Mouse (Mus musculus) forebrain, embryonic 10.5 days (tissue): ENCODE measurements around the gene Rnls. TPM values are rescaled to one million over a fixed set of nuclear protein-coding genes. Genes with fewer than 3 reads are reported as not detected.

Experiments
- DNase-seq: peaks from one replicate; pipeline ENCODE4 v3.0.0-alpha.2; 2017; ENCODE audit warnings: low spot score; ENCODE audit errors: extremely low spot score
- H3K27ac ChIP-seq: fragments of 300-500 bp; sonication (generic); 2 replicates; pipeline ENCODE4 v1.5.1; 2016; ENCODE audit warnings: mild to moderate bottlenecking
- H3K27me3 ChIP-seq: fragments of 300-500 bp; sonication (generic); 2 replicates; pipeline ENCODE4 v1.6.1; 2016; ENCODE audit warnings: mild to moderate bottlenecking; ENCODE audit not compliant: poor library complexity, severe bottlenecking
- H3K36me3 ChIP-seq: fragments of 300-500 bp; sonication (generic); replicated peaks from 2 replicates; pipeline ENCODE4 v1.6.1; 2016; ENCODE audit warnings: mild to moderate bottlenecking, moderate library complexity
- H3K4me1 ChIP-seq: fragments of 300-500 bp; sonication (generic); 2 replicates; pipeline ENCODE4 v1.6.1; 2016
- H3K4me3 ChIP-seq: fragments of 300-500 bp; sonication (generic); 2 replicates; pipeline ENCODE4 v1.5.1; 2016; ENCODE audit warnings: mild to moderate bottlenecking, moderate library complexity
- H3K9me3 ChIP-seq: fragments of 300-500 bp; sonication (generic); 2 replicates; pipeline ENCODE4 v1.6.1; 2016; ENCODE audit warnings: mild to moderate bottlenecking, moderate library complexity
- WGBS: fragments of 180-500 bp; shearing (Covaris S2); methylation state at CpG from one replicate; pipeline ENCODE4 v1.1.7; 2016; 5-methylcytosine and 5-hydroxymethylcytosine counted together
- polyA plus RNA-seq: library from polyadenylated mRNA; unstranded; fragments of >200 nt; fragmentation: Nextera tagmentation; extraction: Ambion mirVana; gene quantifications from 2 replicates; pipeline ENCODE4 v1.2.1, GENCODE M21; 2016

Gene Rnls
- polyA plus RNA-seq, 1 experiment from 2014 or later: 6.9 TPM

DNA sequence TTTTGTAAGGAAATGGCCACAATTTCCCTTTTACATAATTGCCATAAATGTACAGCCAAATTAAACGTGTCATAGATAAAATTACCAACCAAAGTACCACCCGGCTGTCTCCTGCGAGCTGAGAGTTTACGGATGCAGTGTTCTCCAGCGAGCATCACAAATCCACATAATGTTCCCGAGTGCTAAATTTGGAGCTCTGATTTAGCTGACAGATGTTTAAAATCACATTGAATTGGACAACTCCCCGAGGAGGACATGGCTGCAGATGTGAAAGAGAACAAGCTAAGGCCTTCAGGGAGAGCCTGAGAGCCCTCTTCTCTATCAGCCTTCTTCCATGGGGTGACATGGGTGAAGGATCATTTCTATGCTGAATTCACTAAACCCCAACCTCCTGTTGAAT lies 278.3 kb downstream of the Rnls start:
- Histone ChIP-seq H3K27me3 (no peaks in the 10 kb centered on the region), H3K27ac (no peak overlapping the region), H3K4me1 (peaks cover 11% of the 10 kb centered on the region; the same call in 1 of the 2 replicates), H3K9me3 (no peaks in the 10 kb centered on the region), H3K36me3 (no peaks in the 10 kb centered on the region), H3K4me3 (no peak overlapping the region)
- DNase-seq: no peak
- 86% methylated on average over 7 of the region's 7 CpGs for WGBS

DNA sequence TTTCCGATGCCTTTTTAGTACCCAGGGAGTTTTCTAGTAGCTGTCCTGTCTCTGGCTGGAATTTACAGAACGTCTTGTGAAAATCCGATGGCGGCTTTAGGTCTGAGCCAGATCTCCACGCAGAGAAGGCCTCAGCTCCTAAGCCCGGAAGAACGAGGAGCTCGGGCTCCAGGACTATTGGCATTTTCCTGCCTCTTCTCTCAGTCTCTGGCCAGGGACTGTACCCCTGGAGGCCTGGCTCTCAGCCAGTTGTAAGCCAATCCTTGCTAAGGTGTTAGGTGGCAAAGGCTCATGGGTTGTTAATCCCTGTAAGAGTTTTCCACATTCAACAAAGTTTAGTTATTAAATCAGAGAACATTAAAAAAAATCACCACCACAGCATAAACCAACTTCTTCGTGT lies 281.7 kb downstream of the Rnls start:
- H3K27me3 ChIP-seq: no peaks in the 10 kb centered on the region
- H3K4me1 ChIP-seq: peaks cover 11% of the 10 kb centered on the region; the same call in 1 of the 2 replicates
- no peaks in the 10 kb centered on the region for H3K36me3 ChIP-seq
- H3K9me3 ChIP-seq: no peaks in the 10 kb centered on the region
- H3K4me3 ChIP-seq: no peak overlapping the region
- WGBS: 90% methylated on average over 9 of the region's 9 CpGs
- H3K27ac ChIP-seq: no peak overlapping the region
- DNase-seq: no peak

DNA sequence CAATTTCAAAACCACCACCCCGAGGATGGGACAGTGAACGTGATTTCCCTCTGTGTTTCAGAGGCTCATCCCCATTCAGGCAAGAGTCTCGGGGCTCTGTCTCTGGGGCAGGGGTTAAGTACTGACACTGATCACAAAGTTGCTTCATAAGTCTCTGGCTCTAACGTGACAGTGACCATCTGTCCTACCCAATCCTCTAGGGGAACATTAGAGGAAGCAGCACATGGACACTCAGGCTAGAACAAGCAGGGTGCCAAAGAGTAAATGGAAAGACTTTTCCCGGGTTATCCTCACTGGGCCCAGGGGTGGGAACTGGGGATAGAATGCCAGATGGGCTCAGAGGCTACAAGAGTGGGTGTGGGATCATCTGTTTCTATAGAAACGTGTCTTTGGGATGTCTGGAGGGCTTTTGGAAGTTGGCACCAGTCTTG lies 282.1 kb downstream of the Rnls start:
- Histone ChIP-seq H3K36me3 (no peaks in the 10 kb centered on the region), H3K4me1 (peaks cover 11% of the 10 kb centered on the region; the same call in 1 of the 2 replicates), H3K27ac (no peak overlapping the region), H3K27me3 (no peaks in the 10 kb centered on the region), H3K9me3 (no peaks in the 10 kb centered on the region), H3K4me3 (no peak overlapping the region)
- WGBS: 71% methylated on average over 6 of the region's 6 CpGs
- no peak for DNase-seq

DNA sequence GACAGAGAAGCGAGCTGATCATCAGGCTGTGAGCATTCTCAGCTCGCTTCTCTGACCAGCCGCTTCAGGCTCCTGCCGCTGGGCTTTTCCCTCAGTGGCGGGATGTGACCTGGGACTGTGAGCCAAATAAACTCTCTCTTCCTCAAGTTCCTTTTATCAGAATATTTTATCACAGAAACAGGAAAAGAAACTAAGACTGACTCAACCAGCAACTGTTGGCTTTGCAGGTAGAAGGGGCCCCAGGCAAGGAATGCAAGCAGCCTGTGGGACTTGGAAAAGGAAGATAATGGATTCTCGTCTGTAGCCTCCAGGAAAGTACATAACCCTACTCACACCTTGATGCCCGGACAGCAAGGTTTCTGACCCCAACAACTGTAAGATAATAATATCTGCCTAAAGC lies 283.0 kb downstream of the Rnls start:
- 85% methylated on average over 7 of the region's 7 CpGs for WGBS
- peaks cover 11% of the 10 kb centered on the region; the same call in 1 of the 2 replicates for H3K4me1 ChIP-seq
- no peaks in the 10 kb centered on the region for H3K27me3 ChIP-seq
- H3K36me3 ChIP-seq: no peaks in the 10 kb centered on the region
- no peaks in the 10 kb centered on the region for H3K9me3 ChIP-seq
- H3K4me3 ChIP-seq: no peak overlapping the region
- DNase-seq: no peak
- no peak overlapping the region for H3K27ac ChIP-seq

DNA sequence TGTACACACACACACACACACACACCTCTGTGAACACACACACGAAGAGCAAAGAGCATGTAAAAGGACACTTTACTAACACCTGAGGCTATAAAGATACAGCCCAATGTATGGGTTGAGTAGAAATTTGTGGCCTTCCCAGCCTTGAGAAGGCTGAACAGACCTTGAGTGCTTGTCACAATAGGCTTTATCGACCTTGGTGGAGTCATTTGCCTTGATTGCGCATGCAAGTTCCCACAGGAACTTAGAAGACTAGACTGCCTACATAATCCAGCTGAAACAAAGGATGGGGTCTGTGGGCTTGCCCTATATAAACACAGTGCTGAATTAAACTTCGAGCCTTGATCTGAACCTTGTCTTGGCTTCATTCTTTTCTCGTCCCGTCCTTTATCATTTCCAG lies 288.2 kb downstream of the Rnls start:
- no peak overlapping the region for H3K4me3 ChIP-seq
- no peaks in the 10 kb centered on the region for H3K27me3 ChIP-seq
- H3K36me3 ChIP-seq: no peaks in the 10 kb centered on the region
- WGBS: 92% methylated on average over 6 of the region's 6 CpGs
- peaks cover 40% of the 10 kb centered on the region for H3K4me1 ChIP-seq
- no peak for DNase-seq
- H3K9me3 ChIP-seq: no peaks in the 10 kb centered on the region
- H3K27ac ChIP-seq: no peak overlapping the region

DNA sequence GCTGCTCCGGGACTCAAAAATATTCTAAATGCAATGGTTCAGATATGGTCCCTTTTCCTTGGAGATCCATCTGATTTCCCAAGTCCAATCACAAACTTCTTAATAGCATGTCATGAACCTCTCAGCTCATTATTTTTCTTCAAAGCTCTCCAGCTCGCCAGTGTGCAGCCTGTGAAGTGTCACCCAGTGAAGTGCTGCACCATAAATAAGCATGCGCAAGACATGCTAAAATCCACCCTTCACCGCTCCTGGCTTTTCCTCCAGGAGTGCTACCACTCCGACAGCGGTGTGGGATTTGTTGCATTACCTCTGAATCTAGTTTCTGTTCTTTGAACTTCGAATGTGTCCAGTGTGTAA lies 289.3 kb downstream of the Rnls start:
- Histone ChIP-seq H3K4me1 (peaks cover 50% of the 10 kb centered on the region), H3K36me3 (no peaks in the 10 kb centered on the region), H3K9me3 (no peaks in the 10 kb centered on the region), H3K27me3 (no peaks in the 10 kb centered on the region), H3K27ac (no peak overlapping the region), H3K4me3 (no peak overlapping the region)
- 91% methylated on average over 7 of the region's 7 CpGs for WGBS
- DNase-seq: no peak

DNA sequence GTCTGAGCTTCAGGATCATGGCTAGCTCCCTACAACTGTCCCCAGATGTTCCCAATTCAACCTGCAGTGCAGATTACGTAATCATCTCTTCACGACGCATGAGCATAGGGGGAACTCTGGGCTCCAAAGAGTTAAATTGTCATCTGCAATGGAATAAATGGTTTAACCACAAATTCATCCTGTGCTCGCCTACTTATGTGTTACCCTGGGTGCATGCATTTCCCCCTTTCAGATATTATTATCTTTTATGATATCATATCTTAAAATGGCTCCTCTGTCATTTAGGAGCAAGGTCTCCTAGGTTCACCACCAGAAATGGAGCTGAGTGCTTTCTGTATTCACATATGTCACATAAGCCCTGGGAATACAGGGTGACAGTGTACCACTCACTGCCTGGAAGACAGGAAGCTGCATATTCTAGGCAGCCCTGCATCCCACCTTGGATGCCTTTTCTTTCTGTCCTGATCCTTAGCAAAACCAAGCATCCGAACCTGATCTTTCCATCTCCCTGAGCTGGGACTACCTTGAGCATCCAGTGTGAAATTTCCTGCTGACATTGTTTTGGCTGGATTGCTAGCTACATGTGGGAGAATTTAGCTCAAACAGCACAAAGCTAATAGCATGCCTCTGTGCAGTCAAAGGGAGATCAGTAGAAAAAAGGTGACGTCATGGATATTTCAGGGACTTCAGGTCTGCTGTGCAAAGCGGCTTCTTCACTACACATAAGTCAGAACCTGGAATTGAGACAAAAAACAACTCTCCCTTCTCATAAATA lies 289.9 kb downstream of the Rnls start:
- Histone ChIP-seq H3K4me1 (peaks cover 53% of the 10 kb centered on the region), H3K27me3 (no peaks in the 10 kb centered on the region), H3K4me3 (no peak overlapping the region), H3K36me3 (no peaks in the 10 kb centered on the region), H3K27ac (no peak overlapping the region), H3K9me3 (no peaks in the 10 kb centered on the region)
- WGBS: 74% methylated on average over 7 of the region's 7 CpGs
- no peak for DNase-seq

DNA sequence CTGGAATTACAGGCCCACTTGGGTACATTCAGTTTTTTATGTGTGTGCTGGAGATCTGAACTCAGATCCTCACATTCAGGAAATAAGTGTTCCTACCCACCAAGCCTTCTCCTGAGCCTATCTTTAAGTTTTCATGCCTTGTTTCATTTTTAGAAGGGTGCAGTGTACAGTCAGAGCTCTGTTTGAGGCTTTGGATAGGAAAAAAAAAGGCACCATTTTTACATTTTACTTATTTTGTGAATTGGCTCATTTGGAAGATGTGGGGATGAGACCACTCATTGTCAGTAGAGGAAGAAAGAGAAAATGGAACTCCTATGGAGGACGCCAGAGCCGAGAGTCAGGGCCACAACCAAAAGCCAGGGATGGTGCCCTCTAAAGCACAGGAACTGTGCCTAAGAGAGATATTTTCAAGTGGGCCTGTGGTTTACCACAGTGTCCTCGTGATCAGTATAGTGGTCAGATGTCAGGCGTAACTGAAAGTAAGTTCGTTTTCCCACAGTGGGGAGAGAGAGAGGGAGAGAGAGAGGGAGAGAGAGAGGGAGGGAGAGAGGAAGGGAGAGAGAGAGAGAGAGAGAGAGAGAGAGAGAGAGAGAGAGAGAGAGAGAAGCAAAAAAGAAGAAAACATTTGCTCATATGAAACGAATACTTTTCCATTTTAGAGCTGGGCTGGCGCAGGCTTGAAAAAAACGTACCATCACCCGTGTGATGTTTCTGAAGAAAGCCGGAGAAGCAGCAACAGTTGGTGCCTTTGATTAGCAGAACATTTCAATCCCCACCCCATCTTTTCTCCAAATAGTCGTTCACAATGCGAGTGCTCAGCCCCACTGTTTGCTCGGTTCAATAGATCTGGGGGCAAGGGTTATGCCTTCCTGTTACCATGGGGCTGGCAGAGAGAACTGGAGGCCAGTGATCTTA lies 290.7 kb downstream of the Rnls start:
- DNase-seq: no peak
- Histone ChIP-seq H3K4me1 (peaks cover 53% of the 10 kb centered on the region), H3K27me3 (no peaks in the 10 kb centered on the region), H3K9me3 (no peaks in the 10 kb centered on the region), H3K4me3 (no peak overlapping the region), H3K27ac (0 out of 2 replicates have a peak overlapping the region, but pooled peaks have one; percentile 25), H3K36me3 (no peaks in the 10 kb centered on the region)
- WGBS: 59% methylated on average over 13 of the region's 13 CpGs

DNA sequence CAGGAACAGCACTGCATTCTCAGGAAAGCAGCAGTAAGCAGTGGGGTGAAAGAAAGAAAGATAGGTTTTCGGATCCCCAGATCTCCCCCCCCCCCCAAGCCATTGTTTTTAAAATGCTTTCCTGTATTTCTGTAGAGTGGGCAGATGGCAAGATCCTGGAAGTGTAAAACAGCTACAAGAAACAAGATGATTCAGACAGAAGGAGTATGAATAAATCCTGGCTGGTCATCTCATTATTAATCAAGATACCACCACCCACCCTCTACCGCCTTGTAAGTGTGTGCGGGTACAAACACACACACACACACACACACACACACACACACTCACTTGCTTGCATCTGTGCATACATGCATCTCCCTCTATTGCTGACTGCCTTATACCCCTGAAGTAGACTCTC lies 291.5 kb downstream of the Rnls start:
- Histone ChIP-seq H3K4me3 (no peak overlapping the region), H3K9me3 (no peaks in the 10 kb centered on the region), H3K27ac (no peak overlapping the region), H3K27me3 (no peaks in the 10 kb centered on the region), H3K36me3 (no peaks in the 10 kb centered on the region), H3K4me1 (peaks cover 53% of the 10 kb centered on the region)
- 90% methylated on average over 3 of the region's 3 CpGs for WGBS
- no peak for DNase-seq

DNA sequence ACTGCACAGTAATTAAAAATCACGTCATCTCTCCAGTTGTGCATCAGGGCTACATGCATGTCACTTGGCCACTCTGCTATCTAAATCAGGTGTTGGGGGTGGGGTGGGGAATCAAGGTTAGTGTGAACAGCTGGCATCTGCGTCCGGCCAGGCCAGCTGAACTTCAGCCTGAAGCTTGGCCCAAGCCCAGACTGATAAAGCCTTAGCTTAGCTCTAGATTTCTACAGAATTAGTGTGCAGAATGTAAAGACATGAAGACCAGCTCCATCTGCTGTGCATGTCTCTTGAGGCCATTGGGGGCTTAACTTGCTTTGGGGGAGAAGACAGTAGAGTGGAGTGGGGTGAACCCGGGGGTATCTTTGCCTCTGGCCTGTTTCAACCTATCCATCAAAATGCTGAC lies 292.1 kb downstream of the Rnls start:
- 66% methylated on average over 4 of the region's 4 CpGs for WGBS
- Histone ChIP-seq H3K27ac (no peak overlapping the region; the same call in 1 of the 2 replicates), H3K9me3 (no peaks in the 10 kb centered on the region), H3K27me3 (no peaks in the 10 kb centered on the region), H3K4me1 (peaks cover 53% of the 10 kb centered on the region), H3K4me3 (no peak overlapping the region), H3K36me3 (no peaks in the 10 kb centered on the region)
- DNase-seq: no peak

DNA sequence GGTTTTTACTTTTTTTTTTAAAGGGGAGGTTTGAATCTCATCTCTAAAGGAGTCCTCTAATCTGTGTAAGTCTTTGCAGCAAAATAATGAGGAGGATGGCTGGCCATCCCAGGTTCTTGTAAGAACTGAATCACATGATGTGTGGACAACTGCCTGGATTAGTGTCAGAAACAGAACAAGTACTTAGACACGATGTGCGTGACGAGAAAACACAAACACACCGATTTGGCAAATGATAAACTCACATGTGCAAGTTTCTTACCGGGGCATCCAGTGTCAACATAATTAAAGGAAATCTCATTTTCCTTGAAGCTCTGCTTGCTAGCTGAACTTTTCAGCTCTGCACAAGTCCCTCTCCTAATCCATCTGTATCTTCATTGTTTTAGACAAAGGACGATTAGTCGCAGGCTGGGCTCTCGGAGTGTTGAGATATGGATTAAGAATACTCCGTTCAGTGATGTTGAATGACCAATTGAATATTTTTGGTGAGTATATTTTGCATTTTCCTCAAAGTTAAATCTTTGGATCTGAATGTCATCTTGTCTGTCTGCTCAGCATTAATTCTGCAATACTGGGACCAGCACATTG lies 292.8 kb downstream of the Rnls start:
- H3K9me3 ChIP-seq: no peaks in the 10 kb centered on the region
- DNase-seq: no peak
- H3K27me3 ChIP-seq: no peaks in the 10 kb centered on the region
- no peaks in the 10 kb centered on the region for H3K36me3 ChIP-seq
- H3K4me3 ChIP-seq: no peak overlapping the region
- 37% methylated on average over 9 of the region's 9 CpGs for WGBS
- H3K27ac ChIP-seq: no peak overlapping the region
- peaks cover 53% of the 10 kb centered on the region for H3K4me1 ChIP-seq

DNA sequence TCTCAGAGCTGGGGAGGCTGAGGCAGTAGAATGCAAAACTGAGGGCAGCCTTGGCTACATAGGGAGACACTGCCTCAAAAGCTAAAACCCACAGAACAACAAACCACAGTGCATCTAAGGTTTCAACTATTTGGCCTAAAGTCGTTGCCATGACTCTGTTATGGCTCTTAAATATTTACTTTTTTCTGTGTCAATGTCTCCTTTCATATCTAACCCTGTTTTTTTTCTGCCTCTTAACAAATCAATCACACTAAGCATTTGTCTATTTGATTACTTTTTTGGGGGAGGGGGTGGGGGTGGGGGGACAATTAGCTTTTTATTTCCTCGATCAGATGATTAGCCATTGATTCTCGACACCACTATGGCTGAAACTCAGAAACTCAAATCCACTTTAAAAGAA lies 294.4 kb downstream of the Rnls start:
- no peak for DNase-seq
- Histone ChIP-seq H3K9me3 (no peaks in the 10 kb centered on the region), H3K27ac (no peak overlapping the region), H3K27me3 (no peaks in the 10 kb centered on the region), H3K4me3 (no peak overlapping the region), H3K4me1 (peaks cover 51% of the 10 kb centered on the region), H3K36me3 (no peaks in the 10 kb centered on the region)
- 39% methylated on average over 3 of the region's 3 CpGs for WGBS

DNA sequence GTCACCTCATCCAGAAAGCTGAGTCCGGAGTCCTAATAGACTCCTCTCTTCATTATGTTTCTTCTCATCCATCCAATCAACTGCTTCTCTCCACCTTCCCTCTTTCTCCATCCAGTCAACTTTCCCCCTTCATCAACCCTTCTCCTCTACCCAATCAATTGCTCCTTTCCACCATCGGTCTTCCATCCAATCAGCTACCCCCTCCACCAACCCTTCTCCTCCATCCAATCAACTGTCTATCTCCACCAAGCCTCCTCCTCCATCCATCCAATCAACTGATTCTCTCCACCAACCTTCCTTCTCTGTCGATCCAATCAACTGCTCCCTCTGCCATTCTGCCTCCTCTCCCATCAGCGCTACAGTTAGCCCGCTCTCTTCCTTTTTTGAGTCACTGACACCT lies 295.5 kb downstream of the Rnls start:
- no peak overlapping the region for H3K4me3 ChIP-seq

More for the DNA sequence above, 295.5 kb downstream of the Rnls start:
- peaks cover 42% of the 10 kb centered on the region for H3K4me1 ChIP-seq
- no peak for DNase-seq
- H3K36me3 ChIP-seq: no peaks in the 10 kb centered on the region
- no peak overlapping the region for H3K27ac ChIP-seq
- H3K9me3 ChIP-seq: no peaks in the 10 kb centered on the region
- H3K27me3 ChIP-seq: no peaks in the 10 kb centered on the region
- whole genome bisulfite sequencing: 94% methylated on average over 5 of the region's 5 CpGs
